Mouse (Mus musculus) gonadal fat pad, adult 2 months (tissue): Measurements from ENCODE around the gene Ms4a2. TPM values are rescaled to one million over a fixed set of nuclear protein-coding genes. Genes with fewer than 3 reads are reported as not detected.

Experiments used
- DNase-seq: peaks from one replicate; pipeline ENCODE4 v3.0.0-alpha.2; 2012; ENCODE audit warnings: low read depth
- polyA plus RNA-seq: library from polyadenylated mRNA; depleted of rRNA; stranded (reverse); fragments of >200 nt; gene quantifications from 2 replicates; pipeline ENCODE4 v1.2.3, GENCODE M21; 2012; rRNA removed

Gene Ms4a2
- polyA plus RNA-seq, 1 experiment, result not detected

- DNase-seq, result no peak
Observed at GRCm38 (mm10) chr19:11589205-11589604, 34.3 kb downstream of the Ms4a2 start.

GRCm38 (mm10) chr19:11574965-11575364 lies 48.6 kb downstream of the Ms4a2 start:
- no peak for DNase-seq

Other genes starting within 250 kb of the Ms4a2 start
- 1.1 and 1.2 TPM in 2 replicates for gene Ms4a4a, start 248.2 kb downstream of the Ms4a2 start, polyA plus RNA-seq
- gene Ms4a4c, start 218.9 kb downstream of the Ms4a2 start, polyA plus RNA-seq, result 0.51 and 1.3 TPM in 2 replicates
- 1.7 and 1.8 TPM in 2 replicates for gene Ms4a4b, start 180.2 kb downstream of the Ms4a2 start, polyA plus RNA-seq
- gene Ms4a6c, start 154.4 kb downstream of the Ms4a2 start, polyA plus RNA-seq, result 5.4 and 6.0 TPM in 2 replicates
- 0.18 and 0.34 TPM in 2 replicates for gene Gm8369, start 137.8 kb downstream of the Ms4a2 start, polyA plus RNA-seq
- 6.3 and 7.7 TPM in 2 replicates for gene Ms4a6b, start 107.2 kb downstream of the Ms4a2 start, polyA plus RNA-seq
- 14.1 and 14.6 TPM in 2 replicates for gene Ms4a4d, start 86.9 kb downstream of the Ms4a2 start, polyA plus RNA-seq
- 3.0 and 6.3 TPM in 2 replicates for gene Ms4a6d, start 18.9 kb downstream of the Ms4a2 start, polyA plus RNA-seq
- gene Ms4a3, start 17.1 kb upstream of the Ms4a2 start, polyA plus RNA-seq, result not detected in 2 replicates
- gene Oosp2, start 36.8 kb upstream of the Ms4a2 start, polyA plus RNA-seq, result not detected in 2 replicates
- gene Oosp1, start 67.4 kb upstream of the Ms4a2 start, polyA plus RNA-seq, result not detected in 2 replicates
- not detected in 2 replicates for gene Oosp3, start 73.3 kb upstream of the Ms4a2 start, polyA plus RNA-seq
- gene Gif, start 123.8 kb upstream of the Ms4a2 start, polyA plus RNA-seq, result not detected in 2 replicates
- gene Mrpl16, start 146.7 kb upstream of the Ms4a2 start, polyA plus RNA-seq, result 16.9 and 17.4 TPM in 2 replicates
- 11.5 and 15.0 TPM in 2 replicates for gene Stx3, start 195.7 kb upstream of the Ms4a2 start, polyA plus RNA-seq
- gene Olfr1417, start 215.5 kb upstream of the Ms4a2 start, polyA plus RNA-seq, result not detected in 2 replicates
- not detected in 2 replicates for gene Olfr1418, start 237.3 kb upstream of the Ms4a2 start, polyA plus RNA-seq